8 mouse cellular contexts compared by ENCODE assay signal in genomic region chr2:92459921-92460707, GRCm38 (mm10). TPM values are rescaled to one million over a fixed set of nuclear protein-coding genes. Genes with fewer than 3 reads are reported as not detected.
A peak's percentile ranks its signal among the peaks of the same experiment; 100 is the strongest.
DNase-seq lines count a peak whose midpoint lies in the region; ATAC-seq lines count a peak whose summit lies in the region.

TSS of gene Slc35c1 (minus strand) at chr2:92460538.

- H3K9ac ChIP-seq in hindbrain, embryonic 11.5 days (ENCODE audit: low read depth, low read length), result peak within 1 kb of the TSS; percentile 61; the same call in 1 of the 2 replicates

- no peaks in the 10 kb centered on the region for H3K9me3 ChIP-seq in forebrain, embryonic 10.5 days
- no peaks in the 10 kb centered on the region for H3K9me3 ChIP-seq in hindbrain, embryonic 11.5 days (ENCODE audit: control insufficient read depth, low read length)

- H3K4me3 ChIP-seq in forebrain, embryonic 10.5 days, result peak within 1 kb of the TSS; percentile 87
- peak within 1 kb of the TSS; percentile 67 for H3K4me3 ChIP-seq in hindbrain, embryonic 11.5 days (ENCODE audit: low read depth, low read length)

- ATAC-seq in hindbrain, embryonic 11.5 days (ENCODE audit: low FRiP score), result peak; percentile 43

- H3K36me3 ChIP-seq in forebrain, embryonic 10.5 days (replicated peaks), result no peaks in the 10 kb centered on the region
- H3K36me3 ChIP-seq in hindbrain, embryonic 11.5 days (ENCODE audit: control insufficient read depth, insufficient read depth, low read length), result no peaks in the 10 kb centered on the region

- WGBS in forebrain, embryonic 10.5 days, result 1% methylated on average over 34 of the region's 34 CpGs
- 2% methylated on average over 34 of the region's 34 CpGs for WGBS in hindbrain, embryonic 11.5 days

- peak within 1 kb of the TSS; percentile 86 for H3K27ac ChIP-seq in forebrain, embryonic 10.5 days
- no peak within 1 kb of the TSS for H3K27ac ChIP-seq in hindbrain, embryonic 11.5 days (ENCODE audit: low read depth, low read length)

- peak; percentile 49 to 61 for DNase-seq in CD8-positive naive resting alpha-beta T cell, adult 2 months (ENCODE audit: low read depth in 2 of 2, low spot score in 2 of 2)
- DNase-seq in adrenal gland, adult 18-20 months (ENCODE audit: low spot score in 2 of 2), result peak; percentile 31 to 37
- DNase-seq in forebrain, embryonic 10.5 days (ENCODE audit: extremely low spot score, low spot score), result peak; percentile 25
- no peak for DNase-seq in hindbrain, embryonic 11.5 days (ENCODE audit: low spot score)
- DNase-seq in layer of hippocampus, postnatal 36 days, result no peak
- DNase-seq in lung, postnatal 36 days, result peak; percentile 75
- peak; percentile 46 to 68 for DNase-seq in spleen, postnatal 10 days (ENCODE audit: low spot score in 2 of 2)
- DNase-seq in yolk sac, embryonic 10.5 days (ENCODE audit: low spot score), result no peak

- H3K4me2 ChIP-seq in hindbrain, embryonic 11.5 days (replicated peaks; ENCODE audit: low read depth, low read length), result peak within 1 kb of the TSS; percentile 89

- H3K27me3 ChIP-seq in forebrain, embryonic 10.5 days (ENCODE audit: poor library complexity, severe bottlenecking), result peaks cover 37% of the 10 kb centered on the region
- peaks cover 12% of the 10 kb centered on the region for H3K27me3 ChIP-seq in hindbrain, embryonic 11.5 days (ENCODE audit: control insufficient read depth, insufficient read depth, low read length)

- H3K4me1 ChIP-seq in forebrain, embryonic 10.5 days, result peaks cover 47% of the 10 kb centered on the region
- H3K4me1 ChIP-seq in hindbrain, embryonic 11.5 days (replicated peaks; ENCODE audit: control insufficient read depth, insufficient read depth, low read length), result peaks cover 4% of the 10 kb centered on the region

RNA-seq across cellular contexts. Expression of gene Slc35c1, which starts in this region (rescaled TPM):
- total RNA-seq in adrenal gland, adult 18-20 months (2021), result 10 to 100 TPM; 12.1 to 21.7 TPM
- 14.2 and 14.4 TPM in 2 replicates for polyA plus RNA-seq in forebrain, embryonic 10.5 days (2016; fragmentation: Nextera tagmentation; extraction: Ambion mirVana)
- 8.7 and 9.0 TPM in 2 replicates for polyA plus RNA-seq in hindbrain, embryonic 11.5 days (2014; fragmentation: Nextera tagmentation; extraction: Ambion mirVana)
- total RNA-seq in layer of hippocampus, postnatal 36 days (2021), result 10 to 100 TPM; 13.3 to 14.5 TPM

Comparison
In these comparisons a context has a peak if more than half of its experiments do, and no peak if none do; other contexts are left out.
1. DNase-seq: peak in CD8-positive naive resting alpha-beta T cell, adult 2 months (2 of 2), adrenal gland, adult 18-20 months (2 of 2), forebrain, embryonic 10.5 days (single experiment), lung, postnatal 36 days (single experiment) and spleen, postnatal 10 days (2 of 2); none in hindbrain, embryonic 11.5 days (single experiment), layer of hippocampus, postnatal 36 days (0 of 2) and yolk sac, embryonic 10.5 days (single experiment).